Mouse (Mus musculus): ENCODE results near the gene Muc1. TPM values are rescaled to one million over a fixed set of nuclear protein-coding genes. Genes with fewer than 3 reads are reported as not detected.

Muc1 gene
- polyA plus RNA-seq, 1 experiment from 2014 or later: 1.1 TPM

DNA sequence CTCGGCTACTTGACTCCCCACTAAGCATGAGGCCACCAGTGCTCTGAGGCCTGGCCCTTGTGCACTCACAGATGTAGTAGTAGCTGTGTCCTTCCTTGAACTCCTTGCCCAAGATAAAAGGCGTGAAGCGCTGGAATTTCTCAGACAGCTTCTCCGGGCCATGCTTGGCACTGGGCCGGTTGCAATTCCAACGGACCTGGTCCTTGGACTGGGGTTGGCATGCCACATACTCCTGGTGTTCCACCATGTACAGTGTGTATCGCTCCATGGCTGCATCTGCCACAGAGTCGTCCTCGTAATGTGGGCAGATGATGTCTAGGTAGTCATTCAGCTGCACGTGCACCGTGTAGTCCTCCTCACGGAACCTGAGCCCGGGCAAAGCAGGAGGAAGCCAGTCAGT, 47.2 kb downstream of the Muc1 start:
- H3K4me2 ChIP-seq: 0 out of 2 replicates have a peak overlapping the region, but pooled peaks have one; percentile 94
- H3K27ac ChIP-seq (replicated peaks): no peak overlapping the region
- H3K4me1 ChIP-seq: peaks cover 52% of the 10 kb centered on the region
- H3K9me3 ChIP-seq: no peaks in the 10 kb centered on the region
- no peak for ATAC-seq (ENCODE audit: extremely low read depth, insufficient number of reproducible peaks, low FRiP score, low TSS enrichment)
- WGBS: 86% methylated on average over 13 of the region's 13 CpGs
- H3K27me3 ChIP-seq (replicated peaks): no peaks in the 10 kb centered on the region
- H3K4me3 ChIP-seq: no peak overlapping the region
- H3K9ac ChIP-seq: no peak overlapping the region
- peaks cover 43% of the 10 kb centered on the region for H3K36me3 ChIP-seq

DNA sequence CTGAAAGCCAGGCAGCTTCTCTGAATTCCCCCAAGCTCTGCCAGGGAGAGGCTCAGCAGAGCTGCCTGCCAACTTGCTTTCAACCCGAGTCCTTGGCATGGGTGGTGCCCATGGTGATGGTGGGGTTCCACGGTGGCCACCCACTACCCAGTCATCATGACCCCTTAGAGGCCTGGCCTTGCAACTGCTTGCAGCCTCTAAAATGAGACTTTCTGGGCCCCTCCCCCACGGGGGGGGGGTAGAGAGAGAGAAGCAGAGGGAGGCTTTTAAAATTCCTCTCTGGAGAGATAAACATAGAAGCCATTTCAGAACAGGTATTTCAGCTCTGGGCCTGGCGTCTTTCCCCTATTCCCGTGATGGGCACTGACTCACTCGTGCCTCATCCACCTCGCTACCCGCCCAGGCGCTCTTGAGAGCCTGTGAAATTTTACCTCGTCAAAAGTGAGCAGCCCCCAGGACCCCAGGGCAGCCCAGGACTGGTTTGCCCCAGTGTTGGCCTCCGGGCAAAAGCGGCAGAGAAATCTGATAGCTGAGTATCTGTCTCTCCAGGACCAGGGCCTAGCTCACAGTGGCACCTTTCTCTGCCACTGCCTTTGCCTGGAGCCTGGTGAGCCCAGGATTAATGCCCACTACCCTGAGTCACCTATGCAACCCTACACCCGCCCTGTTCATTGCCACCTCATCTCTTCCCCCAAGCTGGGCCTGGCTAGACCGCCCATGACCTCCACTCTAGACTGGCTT, 48.6 kb downstream of the Muc1 start:
- WGBS: 23% methylated on average over 14 of the region's 14 CpGs
- peaks cover 49% of the 10 kb centered on the region for H3K4me1 ChIP-seq
- peak overlapping the region; percentile 94 for H3K4me2 ChIP-seq
- no peak for ATAC-seq (ENCODE audit: extremely low read depth, insufficient number of reproducible peaks, low FRiP score, low TSS enrichment)
- no peaks in the 10 kb centered on the region for H3K9me3 ChIP-seq
- peak overlapping the region; percentile 66 for H3K4me3 ChIP-seq
- H3K36me3 ChIP-seq: peaks cover 35% of the 10 kb centered on the region
- H3K27me3 ChIP-seq (replicated peaks): peaks cover 6% of the 10 kb centered on the region; the same call in 1 of the 2 replicates
- H3K9ac ChIP-seq: peak overlapping the region; percentile 86
- peak overlapping the region; percentile 89 for H3K27ac ChIP-seq (replicated peaks)

DNA sequence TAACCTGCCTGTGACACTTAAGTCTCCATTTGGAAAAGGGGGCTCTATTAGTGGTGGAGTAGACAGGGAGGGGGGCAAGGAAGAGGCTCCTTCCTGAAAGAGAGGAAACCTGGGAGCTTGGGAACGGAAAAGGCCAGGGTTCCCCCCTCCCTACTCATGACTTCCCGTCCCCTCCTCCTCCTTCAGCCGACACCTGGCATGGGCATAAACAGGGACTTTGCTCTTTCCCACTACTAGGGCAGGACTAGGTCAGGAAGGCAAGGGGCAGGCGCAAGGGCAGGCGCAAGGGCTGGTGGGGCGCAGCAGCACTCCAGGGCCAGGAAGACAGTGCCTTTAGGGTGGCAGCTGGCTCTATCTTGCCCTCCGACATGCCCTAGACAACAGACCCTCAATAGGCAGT, 49.2 kb downstream of the Muc1 start:
- H3K4me2 ChIP-seq: peak overlapping the region; percentile 94
- H3K27ac ChIP-seq (replicated peaks): peak overlapping the region; percentile 89
- no peaks in the 10 kb centered on the region for H3K9me3 ChIP-seq
- no peak for ATAC-seq (ENCODE audit: extremely low read depth, insufficient number of reproducible peaks, low FRiP score, low TSS enrichment)
- H3K27me3 ChIP-seq (replicated peaks): peaks cover 6% of the 10 kb centered on the region; the same call in 1 of the 2 replicates
- peak overlapping the region; percentile 66 for H3K4me3 ChIP-seq
- WGBS: 16% methylated on average over 7 of the region's 7 CpGs
- peaks cover 49% of the 10 kb centered on the region for H3K4me1 ChIP-seq
- H3K36me3 ChIP-seq: peaks cover 28% of the 10 kb centered on the region
- H3K9ac ChIP-seq: peak overlapping the region; percentile 86

DNA sequence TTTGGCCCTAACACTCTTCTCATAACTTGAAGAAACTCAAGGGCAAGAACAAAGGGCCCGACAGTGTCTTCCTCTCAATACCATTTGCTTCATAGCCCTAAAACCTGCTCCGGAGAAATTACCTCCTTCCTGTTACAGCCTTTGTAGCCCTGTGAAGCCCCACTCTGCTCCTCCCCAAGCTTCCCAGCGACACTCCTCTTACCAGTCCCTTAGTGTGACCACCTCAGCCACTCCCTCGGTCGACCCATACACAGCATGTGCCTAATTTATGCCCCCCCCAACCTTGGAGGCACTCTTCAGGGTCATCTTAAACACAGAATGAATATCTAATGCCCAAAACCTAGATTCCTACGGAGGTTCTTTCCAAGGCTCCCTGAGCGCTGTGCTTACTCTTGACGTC, 49.8 kb downstream of the Muc1 start:
- peak overlapping the region; percentile 89 for H3K27ac ChIP-seq (replicated peaks)
- no peak for ATAC-seq (ENCODE audit: extremely low read depth, insufficient number of reproducible peaks, low FRiP score, low TSS enrichment)
- H3K4me2 ChIP-seq: peak overlapping the region; percentile 94
- no peaks in the 10 kb centered on the region for H3K9me3 ChIP-seq
- H3K9ac ChIP-seq: peak overlapping the region; percentile 86
- peaks cover 7% of the 10 kb centered on the region; the same call in 1 of the 2 replicates for H3K27me3 ChIP-seq (replicated peaks)
- H3K4me1 ChIP-seq: peaks cover 49% of the 10 kb centered on the region
- WGBS: 10% methylated on average over 8 of the region's 8 CpGs
- H3K36me3 ChIP-seq: peaks cover 23% of the 10 kb centered on the region
- H3K4me3 ChIP-seq: peak overlapping the region; percentile 66

GRCm38 (mm10) chr3:89279153-89279890, 50.5 kb downstream of the Muc1 start:
- H3K27ac ChIP-seq (replicated peaks): peak overlapping the region; percentile 89
- H3K4me1 ChIP-seq: peaks cover 49% of the 10 kb centered on the region
- no peaks in the 10 kb centered on the region for H3K9me3 ChIP-seq
- H3K27me3 ChIP-seq (replicated peaks): peaks cover 12% of the 10 kb centered on the region; the same call in 1 of the 2 replicates
- WGBS: 1% methylated on average over 35 of the region's 35 CpGs
- peak overlapping the region; percentile 94 for H3K4me2 ChIP-seq
- peak overlapping the region; percentile 86 for H3K9ac ChIP-seq
- peak overlapping the region; percentile 66 for H3K4me3 ChIP-seq
- H3K36me3 ChIP-seq: peaks cover 18% of the 10 kb centered on the region
- peak; percentile 70 for ATAC-seq (ENCODE audit: extremely low read depth, insufficient number of reproducible peaks, low FRiP score, low TSS enrichment)

GRCm38 (mm10) chr3:89280050-89280605, 51.3 kb downstream of the Muc1 start:
- ATAC-seq (ENCODE audit: extremely low read depth, insufficient number of reproducible peaks, low FRiP score, low TSS enrichment): no peak
- H3K4me1 ChIP-seq: peaks cover 49% of the 10 kb centered on the region
- H3K27me3 ChIP-seq (replicated peaks): peaks cover 17% of the 10 kb centered on the region; the same call in 1 of the 2 replicates
- H3K9ac ChIP-seq: peak overlapping the region; percentile 86
- WGBS: under 1% methylated on average over 29 of the region's 29 CpGs
- peak overlapping the region; percentile 89 for H3K27ac ChIP-seq (replicated peaks)
- no peaks in the 10 kb centered on the region for H3K9me3 ChIP-seq
- peak overlapping the region; percentile 66 for H3K4me3 ChIP-seq
- peaks cover 11% of the 10 kb centered on the region for H3K36me3 ChIP-seq
- H3K4me2 ChIP-seq: peak overlapping the region; percentile 94

- WGBS: under 1% methylated on average over 52 of the region's 52 CpGs
- peak within 1 kb of the TSS; percentile 94 for H3K4me2 ChIP-seq
- peaks cover 17% of the 10 kb centered on the region; the same call in 1 of the 2 replicates for H3K27me3 ChIP-seq (replicated peaks)
- peaks cover 49% of the 10 kb centered on the region for H3K4me1 ChIP-seq
- ATAC-seq (ENCODE audit: extremely low read depth, insufficient number of reproducible peaks, low FRiP score, low TSS enrichment): no peak
- H3K9ac ChIP-seq: peak within 1 kb of the TSS; percentile 86
- H3K27ac ChIP-seq (replicated peaks): peak within 1 kb of the TSS; percentile 89
- peaks cover 4% of the 10 kb centered on the region for H3K36me3 ChIP-seq
- H3K4me3 ChIP-seq: peak within 1 kb of the TSS; percentile 66
- H3K9me3 ChIP-seq: no peaks in the 10 kb centered on the region
Observed at GRCm38 (mm10) chr3:89280606-89281511, 52.0 kb downstream of the Muc1 start, which contains the start of gene Efna1. TSS of gene Efna1 (minus strand) at chr3:89281142.

GRCm38 (mm10) chr3:89281579-89282290, 52.9 kb downstream of the Muc1 start:
- Histone ChIP-seq H3K27me3 (replicated peaks) (peaks cover 17% of the 10 kb centered on the region; the same call in 1 of the 2 replicates), H3K9me3 (no peaks in the 10 kb centered on the region), H3K36me3 (no peaks in the 10 kb centered on the region), H3K4me1 (peaks cover 42% of the 10 kb centered on the region), H3K9ac (peak overlapping the region; percentile 86), H3K4me3 (peak overlapping the region; percentile 66), H3K4me2 (peak overlapping the region; percentile 94), H3K27ac (replicated peaks) (peak overlapping the region; percentile 63; the same call in 1 of the 2 replicates)
- WGBS: 11% methylated on average over 20 of the region's 20 CpGs
- ATAC-seq (ENCODE audit: extremely low read depth, insufficient number of reproducible peaks, low FRiP score, low TSS enrichment): no peak

DNA sequence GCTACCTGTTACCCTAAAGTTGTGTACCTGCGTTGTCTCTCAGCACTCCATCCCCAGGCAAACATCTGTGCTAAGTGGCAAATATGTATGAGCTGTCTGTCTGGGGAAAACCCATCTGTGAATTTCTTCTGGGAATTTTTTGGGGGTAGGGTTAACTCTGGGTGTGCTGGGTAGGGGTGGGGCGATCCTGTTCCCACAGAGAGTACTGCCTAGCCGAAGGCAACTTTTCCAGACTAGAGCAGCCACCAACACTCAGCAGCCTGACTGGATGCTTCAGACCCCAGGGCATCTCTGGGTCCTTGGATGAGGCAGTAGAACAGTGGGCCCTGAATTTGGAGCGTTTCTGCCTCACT, 53.4 kb downstream of the Muc1 start:
- no peak for ATAC-seq (ENCODE audit: extremely low read depth, insufficient number of reproducible peaks, low FRiP score, low TSS enrichment)
- H3K9ac ChIP-seq: no peak overlapping the region
- WGBS: 16% methylated on average over 4 of the region's 4 CpGs
- H3K36me3 ChIP-seq: no peaks in the 10 kb centered on the region
- H3K9me3 ChIP-seq: no peaks in the 10 kb centered on the region
- H3K27me3 ChIP-seq (replicated peaks): peaks cover 17% of the 10 kb centered on the region; the same call in 1 of the 2 replicates
- H3K4me1 ChIP-seq: peaks cover 37% of the 10 kb centered on the region
- H3K4me2 ChIP-seq: no peak overlapping the region
- no peak overlapping the region for H3K4me3 ChIP-seq
- no peak overlapping the region for H3K27ac ChIP-seq (replicated peaks)
